Mouse (Mus musculus) kidney, adult 2 months (tissue): ENCODE measurements around the gene Acvr1b. TPM values are rescaled to one million over a fixed set of nuclear protein-coding genes. Genes with fewer than 3 reads are reported as not detected.
A peak's percentile ranks its signal among the peaks of the same experiment; 100 is the strongest.

Source experiments
- DNase-seq: peaks from one replicate; pipeline ENCODE4 v3.0.0; 2021
- H3K27ac ChIP-seq: fragments of 200-500 bp; 2 replicates; pipeline ENCODE4 v1.5.1; 2012; ENCODE audit warnings: low read depth, low read length, control low read depth, inconsistent platforms; ENCODE audit not compliant: insufficient read depth
- H3K27me3 ChIP-seq: fragments of 200-500 bp; replicated peaks from 2 replicates; pipeline ENCODE4 v1.6.1; 2012; ENCODE audit warnings: mild to moderate bottlenecking, moderate library complexity, low read length, inconsistent platforms; ENCODE audit not compliant: control insufficient read depth, insufficient read depth
- H3K36me3 ChIP-seq: fragments of 200-500 bp; 2 replicates; pipeline ENCODE4 v1.6.1; 2012; ENCODE audit warnings: mild to moderate bottlenecking, moderate library complexity, low read length, inconsistent platforms; ENCODE audit not compliant: control insufficient read depth, insufficient read depth
- H3K4me1 ChIP-seq: fragments of 200-500 bp; 2 replicates; pipeline ENCODE4 v1.6.1; 2011; ENCODE audit warnings: low read length; ENCODE audit not compliant: control insufficient read depth, insufficient read depth
- H3K4me3 ChIP-seq: fragments of 200-500 bp; 2 replicates; pipeline ENCODE4 v1.5.1; 2011; ENCODE audit warnings: mild to moderate bottlenecking, low read depth, low read length, control low read depth; ENCODE audit not compliant: insufficient read depth
- CTCF ChIP-seq: fragments of 200-500 bp; conservative IDR thresholded peaks from 2 replicates; pipeline ENCODE4 v1.5.1; 2011; ENCODE audit warnings: low read depth, mild to moderate bottlenecking, control low read depth, low read length, moderate library complexity, mixed read lengths; ENCODE audit not compliant: insufficient read depth, insufficient read length
- POLR2A ChIP-seq: fragments of 200-500 bp; IDR thresholded peaks from one replicate; pipeline ENCODE4 v1.6.1; 2011; ENCODE audit warnings: low read depth, low read length, control low read depth
- WGBS: fragments of 180-500 bp; shearing (Covaris S2); methylation state at CpG from one replicate; pipeline ENCODE4 v1.1.7; 2018; 5-methylcytosine and 5-hydroxymethylcytosine counted together
- polyA plus RNA-seq: library from polyadenylated mRNA; depleted of rRNA; stranded (reverse); fragments of >200 nt; gene quantifications from 2 replicates; pipeline ENCODE4 v1.2.3, GENCODE M21; 2012

The Acvr1b gene
- polyA plus RNA-seq, 1 experiment, result 37.2 TPM

GRCm38 (mm10) chr15:101252614-101253013 is 78.7 kb downstream of the Acvr1b start:
- Histone ChIP-seq H3K27ac (no peak overlapping the region), H3K36me3 (no peaks in the 10 kb centered on the region), H3K27me3 (no peaks in the 10 kb centered on the region), H3K4me3 (no peak overlapping the region), H3K4me1 (peaks cover 5% of the 10 kb centered on the region; the same call in 1 of the 2 replicates)
- 82% methylated on average over 6 of the region's 6 CpGs for WGBS
- TF ChIP-seq POLR2A (no peak), CTCF (no peak)
- DNase-seq, result no peak

DNA sequence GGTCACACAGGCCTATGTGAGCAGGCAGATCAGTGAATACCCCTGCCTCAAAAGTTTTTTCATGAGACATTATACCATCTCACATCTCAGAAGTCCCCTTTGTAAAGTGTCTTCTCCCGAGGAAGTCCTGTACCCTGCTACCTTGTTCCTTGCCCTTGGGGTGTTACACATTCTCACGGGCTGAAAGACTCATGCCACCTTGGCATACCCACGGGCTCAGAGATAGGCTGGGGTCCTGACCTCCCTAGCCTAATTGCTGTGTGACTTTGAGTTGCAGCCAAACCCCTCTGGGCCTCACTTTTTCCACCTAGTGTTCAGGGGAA is 79.7 kb downstream of the Acvr1b start:
- TF ChIP-seq POLR2A, result no peak
- no peak for TF ChIP-seq CTCF
- Histone ChIP-seq H3K27me3 (no peaks in the 10 kb centered on the region), H3K36me3 (no peaks in the 10 kb centered on the region), H3K27ac (no peak overlapping the region), H3K4me3 (peak overlapping the region; percentile 48; the same call in 1 of the 2 replicates), H3K4me1 (peaks cover 5% of the 10 kb centered on the region; the same call in 1 of the 2 replicates)
- WGBS, result 32% methylated on average over 3 of the region's 3 CpGs
- DNase-seq, result no peak

- no peaks in the 10 kb centered on the region for H3K36me3 ChIP-seq
- TF ChIP-seq POLR2A (no peak), CTCF (no peak)
- WGBS, result 4% methylated on average over 82 of the region's 82 CpGs
- peak within 1 kb of the TSS; percentile 48 for H3K4me3 ChIP-seq
- H3K27ac ChIP-seq, result no peak within 1 kb of the TSS
- peak; percentile 89 for DNase-seq
- peaks cover 5% of the 10 kb centered on the region; the same call in 1 of the 2 replicates for H3K4me1 ChIP-seq
- H3K27me3 ChIP-seq, result no peaks in the 10 kb centered on the region
Measured at GRCm38 (mm10) chr15:101253886-101254795, 80.3 kb downstream of the Acvr1b start, which contains the start of gene Nr4a1. Nr4a1 (plus strand) TSS chr15:101254269.

GRCm38 (mm10) chr15:101255842-101256462 is 82.1 kb downstream of the Acvr1b start:
- H3K4me3 ChIP-seq, result no peak overlapping the region
- WGBS, result 85% methylated on average over 7 of the region's 7 CpGs
- DNase-seq, result no peak
- TF ChIP-seq POLR2A (no peak), CTCF (no peak)
- no peaks in the 10 kb centered on the region for H3K27me3 ChIP-seq
- H3K4me1 ChIP-seq, result peaks cover 10% of the 10 kb centered on the region; the same call in 1 of the 2 replicates
- H3K36me3 ChIP-seq, result no peaks in the 10 kb centered on the region
- no peak overlapping the region for H3K27ac ChIP-seq

- no peak for DNase-seq
- Histone ChIP-seq H3K27me3 (no peaks in the 10 kb centered on the region), H3K4me3 (no peak overlapping the region), H3K4me1 (peaks cover 10% of the 10 kb centered on the region; the same call in 1 of the 2 replicates), H3K27ac (no peak overlapping the region), H3K36me3 (no peaks in the 10 kb centered on the region)
- TF ChIP-seq CTCF, result no peak
- no peak for TF ChIP-seq POLR2A
- WGBS, result 82% methylated on average over 14 of the region's 14 CpGs
Measured at GRCm38 (mm10) chr15:101256463-101257206, 82.8 kb downstream of the Acvr1b start.

- 83% methylated on average over 11 of the region's 11 CpGs for WGBS
- DNase-seq, result no peak
- Histone ChIP-seq H3K4me3 (no peak overlapping the region), H3K27ac (no peak overlapping the region), H3K36me3 (no peaks in the 10 kb centered on the region), H3K27me3 (no peaks in the 10 kb centered on the region), H3K4me1 (0 out of 2 replicates have a peak, but pooled peaks cover 5% of the 10 kb centered on the region)
- TF ChIP-seq CTCF (no peak), POLR2A (no peak)
Measured at GRCm38 (mm10) chr15:101258420-101258819, 84.6 kb downstream of the Acvr1b start.
